Mouse (Mus musculus) limb, embryonic 11.5 days (tissue): ENCODE data around the gene Osbpl8. TPM values are rescaled to one million over a fixed set of nuclear protein-coding genes. Genes with fewer than 3 reads are reported as not detected.

ENCODE experiments used
- ATAC-seq: fragments of 200-750 bp; cut with Nextera tagmentation; 2 replicates; pipeline ENCODE4 v1.8.0; 2017; ENCODE audit warnings: low read depth; ENCODE audit not compliant: insufficient number of reproducible peaks, low FRiP score, low TSS enrichment
- DNase-seq: peaks from one replicate; pipeline ENCODE4 v3.0.0-alpha.2; 2015; ENCODE audit warnings: low spot score
- H3K27ac ChIP-seq: fragments of 300-500 bp; sonication (generic); replicated peaks from 2 replicates; pipeline ENCODE4 v1.5.1; 2014; ENCODE audit warnings: low read depth, mild to moderate bottlenecking, low read length
- H3K27me3 ChIP-seq: fragments of 300-500 bp; sonication (generic); 2 replicates; pipeline ENCODE4 v1.6.1; 2014; ENCODE audit warnings: mild to moderate bottlenecking, low read length, mixed read lengths; ENCODE audit not compliant: control insufficient read depth, insufficient read depth
- H3K36me3 ChIP-seq: fragments of 300-500 bp; sonication (generic); 2 replicates; pipeline ENCODE4 v1.6.1; 2014; ENCODE audit warnings: mild to moderate bottlenecking, low read length, moderate library complexity, mixed read lengths; ENCODE audit not compliant: control insufficient read depth, insufficient read depth
- H3K4me1 ChIP-seq: fragments of 300-500 bp; sonication (generic); 2 replicates; pipeline ENCODE4 v1.6.1; 2014; ENCODE audit warnings: low read length, mixed read lengths; ENCODE audit not compliant: control insufficient read depth, insufficient read depth
- H3K4me2 ChIP-seq: fragments of 300-500 bp; sonication (generic); 2 replicates; pipeline ENCODE4 v1.6.1; 2014; ENCODE audit warnings: low read depth, mild to moderate bottlenecking, moderate library complexity; ENCODE audit not compliant: severe bottlenecking
- H3K4me3 ChIP-seq: fragments of 300-500 bp; sonication (generic); 2 replicates; pipeline ENCODE4 v1.5.1; 2014; ENCODE audit warnings: low read depth, low read length
- H3K9ac ChIP-seq: fragments of 300-500 bp; sonication (generic); 2 replicates; pipeline ENCODE4 v1.6.1; 2014; ENCODE audit warnings: mild to moderate bottlenecking, low read length
- H3K9me3 ChIP-seq: fragments of 300-500 bp; sonication (generic); 2 replicates; pipeline ENCODE4 v1.6.1; 2016; ENCODE audit warnings: low read length; ENCODE audit not compliant: control insufficient read depth
- WGBS: fragments of 180-500 bp; shearing (Covaris S2); extraction: QIAGEN DNeasy Blood & Tissue Kit; methylation state at CpG from one replicate; pipeline ENCODE4 v1.1.7; 2014; 5-methylcytosine and 5-hydroxymethylcytosine counted together
- polyA plus RNA-seq: library from polyadenylated mRNA; unstranded; fragments of >200 nt; fragmentation: Nextera tagmentation; extraction: Ambion mirVana; gene quantifications from 2 replicates; pipeline ENCODE4 v1.2.1, GENCODE M21; 2014

Osbpl8 gene
- polyA plus RNA-seq, result 9.1 and 10.4 TPM in 2 replicates

GRCm38 (mm10) chr10:111164304-111165218, at the start of gene Osbpl8:
TSS of gene Osbpl8 (plus strand) at chr10:111164752.
- DNase-seq (peak; percentile 100), ATAC-seq (peak; percentile 93)
- Histone ChIP-seq H3K27ac (peak within 1 kb of the TSS; percentile 77), H3K9me3 (no peaks in the 10 kb centered on the region), H3K36me3 (no peaks in the 10 kb centered on the region), H3K27me3 (no peaks in the 10 kb centered on the region), H3K9ac (peak within 1 kb of the TSS; percentile 90), H3K4me2 (peak within 1 kb of the TSS; percentile 77), H3K4me1 (0 out of 2 replicates have a peak, but pooled peaks cover 4% of the 10 kb centered on the region), H3K4me3 (peak within 1 kb of the TSS; percentile 97)
- WGBS, result 1% methylated on average over 59 of the region's 84 CpGs

- no peaks in the 10 kb centered on the region for H3K4me1 ChIP-seq
- ATAC-seq, result no peak
- H3K27ac ChIP-seq, result no peak overlapping the region
- H3K9me3 ChIP-seq, result no peaks in the 10 kb centered on the region
- no peak for DNase-seq
- no peak overlapping the region for H3K9ac ChIP-seq
- H3K4me2 ChIP-seq, result no peak overlapping the region
- H3K4me3 ChIP-seq, result no peak overlapping the region
- 53% methylated on average over 7 of the region's 7 CpGs for WGBS
- H3K27me3 ChIP-seq, result no peaks in the 10 kb centered on the region
- H3K36me3 ChIP-seq, result no peaks in the 10 kb centered on the region
These were observed 47.2 kb upstream of the Osbpl8 start for GRCm38 (mm10) chr10:111117198-111117845.

- no peak overlapping the region for H3K4me3 ChIP-seq
- H3K36me3 ChIP-seq, result no peaks in the 10 kb centered on the region
- H3K9me3 ChIP-seq, result no peaks in the 10 kb centered on the region
- no peak overlapping the region for H3K27ac ChIP-seq
- H3K4me1 ChIP-seq, result no peaks in the 10 kb centered on the region
- 84% methylated on average over 9 of the region's 9 CpGs for WGBS
- ATAC-seq, result no peak
- no peak for DNase-seq
- no peaks in the 10 kb centered on the region for H3K27me3 ChIP-seq
- no peak overlapping the region for H3K9ac ChIP-seq
- no peak overlapping the region for H3K4me2 ChIP-seq
These were observed 46.3 kb upstream of the Osbpl8 start for GRCm38 (mm10) chr10:111118292-111118691.

GRCm38 (mm10) chr10:111118991-111119650, 45.4 kb upstream of the Osbpl8 start:
- DNase-seq, result no peak
- no peaks in the 10 kb centered on the region for H3K4me1 ChIP-seq

GRCm38 (mm10) chr10:111119756-111120155, 44.8 kb upstream of the Osbpl8 start:
- no peaks in the 10 kb centered on the region for H3K36me3 ChIP-seq
- ATAC-seq, result no peak
- H3K4me1 ChIP-seq, result no peaks in the 10 kb centered on the region
- H3K4me2 ChIP-seq, result no peak overlapping the region
- no peak for DNase-seq
- no peak overlapping the region for H3K4me3 ChIP-seq
- H3K9ac ChIP-seq, result no peak overlapping the region
- H3K27ac ChIP-seq, result no peak overlapping the region
- H3K9me3 ChIP-seq, result no peaks in the 10 kb centered on the region
- H3K27me3 ChIP-seq, result no peaks in the 10 kb centered on the region

More at GRCm38 (mm10) chr10:111118991-111119650, 45.4 kb upstream of the Osbpl8 start:
- no peak for ATAC-seq
- H3K27me3 ChIP-seq, result no peaks in the 10 kb centered on the region
- H3K4me2 ChIP-seq, result no peak overlapping the region
- WGBS, result 81% methylated on average over 3 of the region's 3 CpGs
- no peaks in the 10 kb centered on the region for H3K36me3 ChIP-seq
- no peak overlapping the region for H3K27ac ChIP-seq
- H3K4me3 ChIP-seq, result no peak overlapping the region
- no peak overlapping the region for H3K9ac ChIP-seq
- H3K9me3 ChIP-seq, result no peaks in the 10 kb centered on the region

GRCm38 (mm10) chr10:111122864-111123398, 41.6 kb upstream of the Osbpl8 start:
- H3K36me3 ChIP-seq, result no peaks in the 10 kb centered on the region
- no peaks in the 10 kb centered on the region for H3K27me3 ChIP-seq
- no peak for DNase-seq
- H3K9me3 ChIP-seq, result no peaks in the 10 kb centered on the region
- no peak overlapping the region for H3K27ac ChIP-seq
- H3K4me3 ChIP-seq, result no peak overlapping the region
- no peaks in the 10 kb centered on the region for H3K4me1 ChIP-seq
- no peak for ATAC-seq
- H3K4me2 ChIP-seq, result no peak overlapping the region
- 77% methylated on average over 10 of the region's 10 CpGs for WGBS
- H3K9ac ChIP-seq, result no peak overlapping the region

GRCm38 (mm10) chr10:111124175-111124574, 40.4 kb upstream of the Osbpl8 start:
- Histone ChIP-seq H3K9me3 (no peaks in the 10 kb centered on the region), H3K9ac (no peak overlapping the region), H3K4me3 (no peak overlapping the region), H3K27me3 (no peaks in the 10 kb centered on the region), H3K36me3 (no peaks in the 10 kb centered on the region), H3K4me2 (no peak overlapping the region), H3K27ac (no peak overlapping the region), H3K4me1 (no peaks in the 10 kb centered on the region)
- ATAC-seq (no peak), DNase-seq (no peak)
- WGBS, result 93% methylated on average over 7 of the region's 7 CpGs

GRCm38 (mm10) chr10:111124767-111125315, 39.7 kb upstream of the Osbpl8 start:
- Histone ChIP-seq H3K9me3 (no peaks in the 10 kb centered on the region), H3K4me3 (no peak overlapping the region), H3K36me3 (no peaks in the 10 kb centered on the region), H3K27me3 (no peaks in the 10 kb centered on the region), H3K4me1 (no peaks in the 10 kb centered on the region), H3K27ac (no peak overlapping the region), H3K9ac (no peak overlapping the region), H3K4me2 (no peak overlapping the region)
- ATAC-seq (no peak), DNase-seq (no peak)
- WGBS, result 86% methylated on average over 1 of the region's 1 CpGs
